Mouse (Mus musculus) T-helper 1 cell (primary cell): ENCODE results near the gene A630001G21Rik.

ENCODE experiments used
- in situ Hi-C: fragments of 300-600 bp; cut with MboI, MseI; formaldehyde crosslinking; loops from one replicate; pipeline ENCODE4 v1.15.1; 2025; ENCODE audit warnings: high pct_unique_total_duplicates

Gene A630001G21Rik

GRCm38 (mm10) chr1:85739000-85739399, 39.4 kb downstream of the A630001G21Rik start:
- in situ Hi-C loops = loop anchor here (25.0 kb wide), 1 partner anchor 152 kb away; the partner anchor contains the start of genes G530012D18Rik and Sp110

- in situ Hi-C loops = loop anchor here (25.0 kb wide), 1 partner anchor 149 kb away; the partner anchor contains the start of genes G530012D18Rik and Sp110
These were observed 41.9 kb downstream of the A630001G21Rik start for GRCm38 (mm10) chr1:85736355-85737184.

- in situ Hi-C loops = loop anchor here (25.0 kb wide), 1 partner anchor 148 kb away; the partner anchor contains the start of genes G530012D18Rik and Sp110
These were observed 42.9 kb downstream of the A630001G21Rik start for GRCm38 (mm10) chr1:85735463-85736123.

GRCm38 (mm10) chr1:85734511-85734910, 43.9 kb downstream of the A630001G21Rik start:
- in situ Hi-C loops = loop anchor here (25.0 kb wide), 1 partner anchor 147 kb away; the partner anchor contains the start of genes G530012D18Rik and Sp110

GRCm38 (mm10) chr1:85732581-85732980, 45.9 kb downstream of the A630001G21Rik start:
- in situ Hi-C loops = loop anchor here (25.0 kb wide), 1 partner anchor 145 kb away; the partner anchor contains the start of genes G530012D18Rik and Sp110

- in situ Hi-C loops = loop anchor here (25.0 kb wide), 1 partner anchor 143 kb away; the partner anchor contains the start of genes G530012D18Rik and Sp110
These were observed 48.0 kb downstream of the A630001G21Rik start for GRCm38 (mm10) chr1:85730471-85730870.

- in situ Hi-C loops = no loop called here
These were observed 58.1 kb downstream of the A630001G21Rik start for GRCm38 (mm10) chr1:85720220-85720893.

- in situ Hi-C loops = no loop called here
These were observed 59.4 kb downstream of the A630001G21Rik start for GRCm38 (mm10) chr1:85719049-85719448.

- in situ Hi-C loops = no loop called here
These were observed 61.9 kb downstream of the A630001G21Rik start for GRCm38 (mm10) chr1:85716447-85717027.

GRCm38 (mm10) chr1:85714501-85714900, 63.9 kb downstream of the A630001G21Rik start:
- in situ Hi-C loops = loop anchor here (5.0 kb wide), 1 partner anchor 1413 kb away; no protein-coding TSS in a partner anchor

GRCm38 (mm10) chr1:85706754-85707153, 71.7 kb downstream of the A630001G21Rik start:
- in situ Hi-C loops = no loop called here

GRCm38 (mm10) chr1:85705552-85705951, 72.9 kb downstream of the A630001G21Rik start:
- in situ Hi-C loops = no loop called here

- in situ Hi-C loops = no loop called here
These were observed 74.9 kb downstream of the A630001G21Rik start for GRCm38 (mm10) chr1:85703245-85704186.

GRCm38 (mm10) chr1:85702531-85702930, 75.9 kb downstream of the A630001G21Rik start:
- in situ Hi-C loops = no loop called here

- in situ Hi-C loops = no loop called here
These were observed 80.5 kb downstream of the A630001G21Rik start for GRCm38 (mm10) chr1:85697721-85698493.

GRCm38 (mm10) chr1:85695646-85696045, 82.8 kb downstream of the A630001G21Rik start:
- in situ Hi-C loops = no loop called here

GRCm38 (mm10) chr1:85693280-85693679, 85.2 kb downstream of the A630001G21Rik start:
- in situ Hi-C loops = no loop called here

- in situ Hi-C loops = no loop called here
These were observed 86.2 kb downstream of the A630001G21Rik start for GRCm38 (mm10) chr1:85692281-85692680.

GRCm38 (mm10) chr1:85690544-85690943, 87.9 kb downstream of the A630001G21Rik start:
- in situ Hi-C loops = no loop called here
